Mouse (Mus musculus) lung, adult 2 months (tissue): ENCODE data around the gene Ccnt1.

Experiments used
- CTCF ChIP-seq: fragments of 200-500 bp; IDR thresholded peaks from 2 replicates; pipeline ENCODE4 v1.5.1; 2011; ENCODE audit warnings: mild to moderate bottlenecking, low read length, control low read depth; ENCODE audit not compliant: insufficient read depth
- POLR2A ChIP-seq: fragments of 200-500 bp; IDR thresholded peaks from 2 replicates; pipeline ENCODE4 v1.6.1; 2011; ENCODE audit warnings: low read depth, mild to moderate bottlenecking, control low read depth, low read length, borderline replicate concordance; ENCODE audit errors: extremely low read depth

GRCm38 (mm10) chr15:98585421-98585820, 14.7 kb upstream of the Ccnt1 start:
- TF ChIP-seq CTCF (no peak), POLR2A (no peak)
